Mouse (Mus musculus) Patski (cell line): ENCODE data around the gene D930020B18Rik. TPM values are rescaled to one million over a fixed set of nuclear protein-coding genes. Genes with fewer than 3 reads are reported as not detected.

ENCODE experiments used
- ATAC-seq: fragments of 100-300 bp; one replicate; pipeline ENCODE4 v1.8.0; 2021
- CTCF ChIA-PET: fragments of 350-600 bp; sonication (Branson Sonifier 250); formaldehyde crosslinking; loops from one replicate; lab custom pipeline; 2022; ENCODE audit warnings: inconsistent platforms; lab: Charles Lee
- POLR2A ChIA-PET: fragments of 350-600 bp; sonication (Branson Sonifier 250); formaldehyde crosslinking; loops from one replicate; lab custom pipeline; 2022; ENCODE audit warnings: antibody characterized with exemption, inconsistent platforms; lab: Charles Lee
- DNase-seq: peaks from one replicate; pipeline ENCODE4 v3.0.0-alpha.2; 2011; ENCODE audit warnings: low read depth, low spot score
- H3K27me3 ChIP-seq: fragments of 371-371 bp; one replicate; pipeline ENCODE4 v1.5.1; 2021
- CTCF ChIP-seq: fragments of 100-300 bp; IDR thresholded peaks from one replicate; pipeline ENCODE4 v1.5.1; 2021
- in situ Hi-C: fragments of 300-500 bp; cut with MboI; formaldehyde crosslinking; loops from 3 replicates; pipeline ENCODE4 v1.11.1; 2018; ENCODE audit warnings: low pct_unique_long_range_greater_than_20kb, mixed read lengths
- polyA plus RNA-seq: library from polyadenylated mRNA; unstranded; gene quantifications from one replicate; pipeline ENCODE4 v1.2.3, GENCODE M21; 2021

D930020B18Rik gene
- polyA plus RNA-seq, 1 experiment from 2014 or later, result not detected

- ChIA-PET POLR2A (no interaction called here), CTCF (no interaction called here)
- in situ Hi-C loops, result loop anchor here (25.0 kb wide), 1 partner anchor 860 kb away; no protein-coding TSS in a partner anchor
- ATAC-seq (no peak), DNase-seq (no peak)
- no peak for TF ChIP-seq CTCF
- peaks cover 9% of the 10 kb centered on the region for H3K27me3 ChIP-seq
These were observed 35.6 kb downstream of the D930020B18Rik start for GRCm38 (mm10) chr10:121677019-121677418.

GRCm38 (mm10) chr10:121680902-121681301 lies 39.5 kb downstream of the D930020B18Rik start:
- CTCF ChIA-PET, result interaction anchor here (1.3 kb wide), 1 partner anchor 374 kb away, joined by 4 read pairs; no protein-coding TSS in a partner anchor
- H3K27me3 ChIP-seq, result peaks cover 9% of the 10 kb centered on the region
- ATAC-seq (no peak), DNase-seq (no peak)
- in situ Hi-C loops, result loop anchor here (25.0 kb wide), 1 partner anchor 856 kb away; no protein-coding TSS in a partner anchor
- POLR2A ChIA-PET, result no interaction called here
- TF ChIP-seq CTCF, result no peak

DNA sequence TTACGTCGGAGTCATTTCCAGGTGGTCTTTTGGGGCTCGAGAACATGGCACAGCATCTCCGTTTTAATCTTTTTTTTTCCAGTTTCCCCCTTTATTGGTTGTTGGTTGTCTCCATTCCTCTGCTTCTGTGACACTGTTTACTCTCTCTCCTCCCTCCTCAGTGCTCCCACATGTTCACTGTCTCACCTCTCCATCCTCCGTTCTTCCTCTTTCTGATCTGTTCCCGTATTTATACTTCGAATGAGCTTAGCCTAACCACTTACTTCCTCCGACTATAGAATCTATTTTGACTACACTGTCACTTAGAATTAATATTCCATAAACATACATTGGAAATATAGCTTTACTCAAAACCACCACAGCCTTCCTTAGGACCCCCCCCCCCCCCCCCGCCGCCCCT lies 41.2 kb downstream of the D930020B18Rik start:
- no peak for ATAC-seq
- CTCF ChIA-PET, result interaction anchor here (1.5 kb wide), 1 partner anchor 373 kb away, joined by 4 read pairs; no protein-coding TSS in a partner anchor
- POLR2A ChIA-PET, result no interaction called here
- H3K27me3 ChIP-seq, result peaks cover 9% of the 10 kb centered on the region
- no peak for DNase-seq
- no peak for TF ChIP-seq CTCF
- in situ Hi-C loops, result loop anchor here (25.0 kb wide), 1 partner anchor 855 kb away; no protein-coding TSS in a partner anchor

DNA sequence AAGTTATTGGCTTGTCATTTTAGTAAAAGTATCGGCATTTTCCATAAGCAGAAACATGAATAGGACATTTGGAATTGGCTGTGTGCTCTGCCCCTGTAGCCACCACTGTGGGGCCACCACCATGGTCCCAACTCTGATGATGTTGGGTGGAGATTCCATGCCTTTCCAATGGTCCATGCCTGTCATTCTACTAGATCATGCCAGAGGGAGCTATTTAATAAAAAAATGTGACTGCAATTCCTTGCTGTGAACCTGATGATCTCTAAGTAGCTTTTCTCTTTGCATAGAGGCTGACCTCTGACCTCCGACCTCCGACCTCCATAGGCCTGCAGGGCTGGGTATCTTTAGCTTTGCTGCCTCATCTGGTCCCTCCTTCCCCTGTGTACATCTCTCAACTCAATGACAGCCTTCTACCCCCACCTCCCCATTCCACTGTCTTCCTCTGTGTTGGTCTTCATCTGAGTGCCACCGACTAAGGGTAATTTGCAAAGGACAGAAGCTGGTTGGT lies 44.8 kb downstream of the D930020B18Rik start:
- ChIA-PET CTCF (interaction anchor here (3.2 kb wide), 1 partner anchor 367 kb away, joined by 17 read pairs; no protein-coding TSS in a partner anchor), POLR2A (no interaction called here)
- ATAC-seq (no peak), DNase-seq (no peak)
- in situ Hi-C loops, result loop anchor here (25.0 kb wide), 1 partner anchor 851 kb away; no protein-coding TSS in a partner anchor
- H3K27me3 ChIP-seq, result peaks cover 12% of the 10 kb centered on the region
- peak; percentile 60 for TF ChIP-seq CTCF

GRCm38 (mm10) chr10:121687511-121687910 lies 46.1 kb downstream of the D930020B18Rik start:
- CTCF ChIA-PET, result interaction anchor here (3.2 kb wide), 1 partner anchor 366 kb away, joined by 17 read pairs; no protein-coding TSS in a partner anchor
- in situ Hi-C loops, result loop anchor here (25.0 kb wide), 1 partner anchor 850 kb away; no protein-coding TSS in a partner anchor
- TF ChIP-seq CTCF, result no peak
- POLR2A ChIA-PET, result no interaction called here
- DNase-seq (no peak), ATAC-seq (no peak)
- peaks cover 15% of the 10 kb centered on the region for H3K27me3 ChIP-seq

- CTCF ChIA-PET, result interaction anchor here (1.6 kb wide), 1 partner anchor 365 kb away, joined by 5 read pairs; no protein-coding TSS in a partner anchor
- in situ Hi-C loops, result loop anchor here (25.0 kb wide), 1 partner anchor 848 kb away; no protein-coding TSS in a partner anchor
- POLR2A ChIA-PET, result no interaction called here
- TF ChIP-seq CTCF, result peak; percentile 47
- DNase-seq, result no peak
- peak; percentile 70 for ATAC-seq
- H3K27me3 ChIP-seq, result peaks cover 22% of the 10 kb centered on the region
These were observed 48.4 kb downstream of the D930020B18Rik start for GRCm38 (mm10) chr10:121689591-121690314.

DNA sequence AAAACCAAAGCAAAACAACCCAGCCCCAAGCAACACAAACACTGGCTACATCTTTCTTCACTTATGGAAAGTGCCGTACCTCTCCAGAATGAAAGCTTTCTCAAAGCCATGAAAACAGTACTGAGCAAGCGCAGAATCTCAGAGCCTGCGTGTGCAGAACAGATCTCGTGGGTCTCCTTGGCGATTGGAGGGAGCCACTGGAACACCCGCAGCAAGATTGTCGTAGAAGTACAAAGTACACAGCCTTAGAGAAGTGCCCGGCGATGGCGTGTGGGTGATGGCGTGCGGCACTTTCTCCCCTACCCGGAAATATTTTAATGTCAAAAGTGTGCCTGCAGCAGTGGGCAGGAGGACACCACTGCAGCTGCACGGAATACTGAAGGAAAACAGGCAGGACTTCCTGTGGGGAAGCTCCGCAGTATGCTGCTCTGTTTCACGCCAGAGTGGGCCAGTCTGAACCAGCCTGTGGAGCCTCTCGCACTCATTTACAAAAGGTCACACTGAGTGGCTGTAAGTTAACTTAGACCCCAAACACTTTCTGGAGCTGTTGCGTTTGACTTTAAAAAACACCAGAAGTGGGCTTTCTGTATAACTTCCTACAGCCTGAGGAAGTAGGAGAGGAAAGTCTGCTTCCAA lies 51.7 kb downstream of the D930020B18Rik start:
- no peak for DNase-seq
- in situ Hi-C loops, result loop anchor here (25.0 kb wide), 1 partner anchor 844 kb away; no protein-coding TSS in a partner anchor
- ATAC-seq, result no peak
- ChIA-PET CTCF (no interaction called here), POLR2A (no interaction called here)
- no peak for TF ChIP-seq CTCF
- H3K27me3 ChIP-seq, result peaks cover 29% of the 10 kb centered on the region

DNA sequence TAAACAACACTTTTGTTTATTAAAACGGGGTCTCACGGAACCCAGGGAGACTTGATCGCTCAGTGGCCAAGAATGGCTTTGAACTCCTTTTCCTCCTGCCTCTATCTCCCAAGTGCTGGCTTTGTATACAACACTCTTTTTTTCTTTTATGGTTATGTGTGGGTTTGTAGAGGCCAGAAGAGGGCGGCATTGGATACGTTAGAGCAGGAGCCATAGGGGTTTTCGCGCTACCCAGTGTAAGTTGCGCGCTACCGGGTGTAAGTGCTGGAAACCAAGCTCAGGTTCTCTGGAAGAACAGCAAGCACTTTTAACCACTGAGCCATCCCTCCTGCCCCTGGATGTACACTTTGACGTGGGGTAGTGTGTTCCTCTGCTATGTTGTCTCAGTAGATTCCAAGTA lies 53.2 kb downstream of the D930020B18Rik start:
- no peak for TF ChIP-seq CTCF

DNA sequence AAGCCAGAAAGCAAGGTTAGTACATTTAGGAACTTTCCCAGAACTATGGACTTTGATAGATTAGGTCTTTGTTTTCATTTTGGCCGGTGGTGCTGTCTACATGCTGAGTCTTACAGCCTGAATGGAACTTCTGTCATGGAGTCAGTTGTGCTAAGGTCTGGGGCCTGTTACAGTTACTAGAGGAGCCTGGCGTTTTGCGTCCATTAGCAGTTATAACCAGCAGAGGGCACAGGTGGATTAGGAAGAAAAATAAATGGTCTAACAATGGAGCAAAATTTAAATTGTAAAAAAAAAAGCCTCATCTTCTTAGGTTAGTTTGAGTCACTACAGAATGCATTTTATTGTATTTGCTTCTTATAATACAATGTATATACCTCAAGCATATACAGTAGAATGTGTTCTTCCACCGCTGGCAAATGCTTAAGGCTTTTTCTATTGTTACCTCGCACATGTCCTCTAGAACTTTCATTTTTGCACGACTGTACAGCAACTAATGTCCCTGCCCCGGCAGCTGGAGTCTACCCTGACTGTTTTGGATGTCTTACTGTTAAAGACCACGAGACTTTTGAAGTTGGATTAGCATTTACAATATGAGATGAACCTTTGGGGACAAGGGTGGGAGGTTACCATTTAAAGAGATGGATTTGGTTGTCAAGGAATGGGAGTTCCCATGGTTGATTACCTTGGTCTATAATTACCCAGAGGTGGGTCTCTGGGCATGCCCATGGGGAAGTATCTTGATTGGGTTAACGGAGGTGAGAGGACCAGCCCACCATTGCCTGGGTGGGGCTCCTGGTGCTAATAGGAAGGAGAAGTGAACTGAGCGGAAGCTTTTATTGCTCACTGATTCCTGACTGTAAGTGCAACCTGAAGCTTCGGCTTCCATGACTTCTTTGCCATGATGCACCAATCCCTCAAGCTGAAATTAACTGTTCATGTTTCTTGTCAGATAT lies 60.2 kb downstream of the D930020B18Rik start:
- no peak for ATAC-seq
- ChIA-PET CTCF (interaction anchor here (1.3 kb wide), 1 partner anchor 351 kb away, joined by 4 read pairs; no protein-coding TSS in a partner anchor), POLR2A (no interaction called here)
- no peak for DNase-seq
- TF ChIP-seq CTCF, result peak; percentile 77
- in situ Hi-C loops, result no loop called here
- H3K27me3 ChIP-seq, result peaks cover 21% of the 10 kb centered on the region

More for the DNA sequence above, 53.2 kb downstream of the D930020B18Rik start:
- peaks cover 38% of the 10 kb centered on the region for H3K27me3 ChIP-seq
- DNase-seq (no peak), ATAC-seq (no peak)
- ChIA-PET CTCF (interaction anchor here (0.7 kb wide), 1 partner anchor 811 kb away, joined by 4 read pairs; no protein-coding TSS in a partner anchor), POLR2A (no interaction called here)
- in situ Hi-C loops, result loop anchor here (25.0 kb wide), 1 partner anchor 843 kb away; no protein-coding TSS in a partner anchor
